Mouse (Mus musculus) kidney, postnatal 36 days (tissue): ENCODE measurements around the gene Vps53.

Experiments used
- DNase-seq, 2 experiments: peaks; one replicate each; pipeline ENCODE4 v3.0.0; 2021 to 2022; ENCODE audit warnings: mixed read lengths in 2 of 2

Vps53 gene

DNA sequence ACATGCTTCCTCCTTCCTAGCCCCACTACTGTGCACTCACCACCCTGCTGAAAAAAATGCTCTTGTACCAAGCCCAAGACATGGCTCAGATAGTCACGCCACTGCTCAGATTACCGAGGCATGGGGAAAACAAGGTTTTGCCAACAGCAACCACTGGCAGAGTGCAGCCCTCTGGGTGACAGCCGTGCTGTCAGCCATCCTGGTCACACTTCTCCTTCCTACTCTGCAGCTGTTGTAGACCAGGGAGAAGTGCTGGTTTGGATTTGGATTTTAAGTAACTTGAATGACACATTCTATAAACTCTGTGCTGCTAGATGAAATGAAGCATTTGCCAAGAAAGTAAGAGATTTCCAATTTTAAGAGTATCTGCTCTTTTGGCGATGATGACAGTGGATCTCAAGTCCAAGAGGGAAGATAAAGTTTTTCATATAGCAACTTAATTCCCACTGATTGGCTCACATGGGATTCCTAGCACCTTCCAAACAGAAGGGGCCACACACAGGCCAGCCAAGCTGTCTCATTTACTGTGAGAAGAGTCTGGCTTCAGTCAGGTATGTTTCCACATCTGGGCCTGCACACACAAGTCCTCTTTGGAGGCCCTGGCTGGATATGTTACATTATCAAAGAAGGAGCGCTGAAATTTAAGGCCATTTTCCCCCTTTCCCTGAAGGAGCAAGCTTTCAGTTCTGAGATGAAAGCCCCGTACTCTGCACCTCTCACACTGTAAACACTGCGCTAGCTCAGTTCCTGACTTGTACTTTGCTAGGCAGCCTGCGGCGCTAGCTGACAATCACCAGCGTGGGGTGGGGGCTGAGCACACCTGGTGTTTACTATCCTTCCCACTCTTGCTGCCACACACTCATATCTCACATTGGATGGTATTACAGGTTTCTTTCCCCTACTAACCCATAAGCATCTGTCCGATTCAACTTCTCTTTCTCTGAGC, 72.6 kb downstream of the Vps53 start:
- DNase-seq: no peak

DNA sequence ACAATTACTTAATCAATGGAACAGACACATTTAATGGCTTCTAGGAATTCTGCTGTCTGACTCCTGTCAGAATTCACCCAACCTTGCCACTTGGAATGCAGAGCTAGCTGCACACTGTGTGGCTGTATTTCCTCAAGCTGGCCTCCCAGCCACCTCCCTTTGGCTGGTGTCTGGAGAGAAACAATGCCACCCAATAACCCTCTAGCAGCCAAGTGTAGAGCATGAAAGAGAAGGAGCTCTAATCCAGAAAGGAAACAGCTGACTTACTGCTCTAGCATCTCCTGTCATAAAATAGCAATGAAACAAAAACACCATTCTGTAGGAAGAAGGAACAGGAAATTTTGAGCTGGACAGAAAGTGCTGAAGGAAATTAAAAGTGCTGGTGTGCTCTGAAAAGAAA, 78.3 kb downstream of the Vps53 start:
- DNase-seq: peak; percentile 26 to 34

DNA sequence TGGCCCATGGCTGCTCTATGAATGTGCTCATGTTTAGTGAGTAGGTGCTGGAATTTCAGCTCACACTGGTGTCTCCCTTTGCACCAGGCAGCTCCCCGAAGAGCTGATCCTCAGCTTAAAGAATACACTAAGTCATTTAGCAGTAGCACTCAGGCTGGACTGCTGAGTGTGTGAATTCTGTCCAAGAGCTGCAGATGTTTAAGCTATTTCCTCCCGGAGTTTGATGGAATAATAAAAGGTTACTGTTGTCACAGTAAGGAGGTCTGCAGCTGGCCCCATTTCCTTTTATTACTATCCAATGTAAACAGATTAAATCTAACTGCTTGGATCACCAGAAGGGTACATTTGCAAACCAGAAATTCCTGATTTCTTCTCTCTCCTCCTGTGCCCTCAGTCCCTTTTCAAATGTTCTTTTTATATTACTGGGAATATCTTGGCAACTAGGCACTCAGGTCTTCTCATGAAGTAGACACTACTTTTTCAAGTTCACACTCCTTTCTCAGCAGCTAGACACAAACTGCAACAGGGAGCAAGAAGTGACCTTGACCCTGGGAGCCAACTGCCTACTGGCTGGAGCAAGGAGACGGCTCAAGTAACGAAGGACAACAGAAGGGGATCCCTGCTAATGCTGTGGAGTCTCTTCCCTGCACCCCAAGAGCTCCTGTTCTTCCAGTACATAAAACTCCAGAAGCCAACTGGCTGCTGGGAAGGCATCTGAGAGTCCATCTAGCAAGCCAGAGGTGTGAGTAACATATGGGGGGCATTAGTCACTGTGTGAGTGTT, 80.1 kb downstream of the Vps53 start:
- DNase-seq: no peak

DNA sequence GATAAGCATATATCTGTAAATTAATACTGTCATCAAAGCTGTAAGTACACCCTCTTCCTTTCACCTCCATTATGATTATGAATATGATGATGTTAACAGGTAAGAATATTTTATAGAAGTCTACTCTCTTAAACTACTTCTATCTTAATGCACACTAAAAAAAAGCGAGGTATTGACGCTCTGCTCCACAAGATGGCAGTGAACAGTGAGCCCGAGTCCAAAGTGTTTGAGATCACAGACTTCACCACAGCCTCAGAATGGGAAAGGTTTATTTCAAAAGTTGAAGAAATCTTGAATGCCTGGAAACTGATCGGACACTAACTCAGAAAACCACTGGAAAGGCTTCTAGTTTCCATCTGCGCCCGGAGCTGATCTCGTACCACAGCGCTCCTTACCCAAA, 85.8 kb downstream of the Vps53 start:
- DNase-seq: no peak

DNA sequence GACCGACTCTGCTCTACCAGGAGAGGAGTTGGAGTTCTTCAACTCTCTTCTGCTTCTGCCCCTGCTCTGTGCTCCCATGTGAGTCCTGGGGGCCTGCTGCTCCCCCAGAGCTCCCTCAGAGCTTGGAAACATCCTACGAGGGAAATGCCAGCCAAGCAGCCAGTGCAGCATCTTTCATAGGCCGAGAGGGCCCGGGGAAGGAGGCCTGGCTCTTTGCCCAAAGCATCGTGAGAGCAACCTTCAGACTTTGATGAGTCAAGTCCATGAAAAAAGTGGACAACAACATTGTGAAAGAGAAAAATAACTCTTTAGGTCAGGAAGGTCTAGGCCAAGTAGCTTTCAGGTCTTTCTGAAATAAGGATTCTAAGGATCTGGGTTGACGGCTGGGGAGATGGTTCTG, 89.7 kb downstream of the Vps53 start:
- peak; percentile 85 to 86 for DNase-seq

DNA sequence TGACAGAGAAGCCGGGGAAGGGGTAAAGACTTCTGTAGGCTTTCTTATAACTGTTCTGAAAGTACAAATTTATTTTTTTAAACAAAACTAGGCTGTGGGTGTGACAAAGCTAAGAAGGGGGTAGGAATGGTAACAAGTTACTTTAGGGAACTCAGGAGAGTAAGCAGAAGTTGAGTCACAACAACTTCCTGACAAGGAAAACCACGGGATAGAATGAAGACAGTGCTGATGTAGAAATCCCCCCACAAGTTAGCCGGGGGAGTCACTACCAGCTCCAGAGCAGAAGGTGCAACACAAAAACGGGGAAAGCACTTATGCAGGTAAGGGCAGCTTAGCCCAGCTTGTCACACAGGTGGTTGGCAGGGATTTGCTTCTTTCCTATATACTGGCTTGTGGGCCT, 90.9 kb downstream of the Vps53 start:
- no peak for DNase-seq

DNA sequence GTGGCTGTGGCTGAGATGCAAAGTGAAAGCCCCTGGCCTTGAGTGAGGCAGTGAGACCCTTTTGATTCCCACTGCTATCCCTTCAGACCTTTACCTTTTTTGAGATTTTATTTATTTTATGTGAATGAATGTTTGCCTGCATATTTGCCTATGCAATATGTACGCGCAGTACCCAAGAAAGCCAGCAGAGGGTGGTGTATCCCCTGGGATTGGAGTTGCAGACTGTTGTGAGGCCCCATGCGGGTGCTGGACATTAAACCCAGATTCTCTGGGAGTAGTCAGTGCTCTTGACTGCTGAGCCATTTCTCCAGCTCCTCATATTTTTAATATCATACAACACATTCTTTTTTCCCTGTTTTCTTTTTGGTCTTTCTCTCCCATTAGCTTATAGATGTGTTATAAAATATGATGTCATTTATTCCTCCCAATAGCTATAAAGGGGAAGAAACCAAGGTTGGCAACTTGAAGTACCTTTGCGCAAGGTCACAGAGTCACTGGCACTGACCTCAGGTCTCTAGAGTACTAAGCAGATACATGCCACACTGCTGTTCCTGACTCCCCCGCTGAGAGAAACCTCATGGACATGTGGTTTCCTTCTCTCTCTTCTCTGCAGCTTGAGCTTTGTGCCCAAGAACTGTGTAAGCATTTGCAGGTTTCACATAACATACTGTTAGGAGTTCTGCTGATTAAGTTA, 93.4 kb downstream of the Vps53 start:
- DNase-seq: peak; percentile 45 to 85

DNA sequence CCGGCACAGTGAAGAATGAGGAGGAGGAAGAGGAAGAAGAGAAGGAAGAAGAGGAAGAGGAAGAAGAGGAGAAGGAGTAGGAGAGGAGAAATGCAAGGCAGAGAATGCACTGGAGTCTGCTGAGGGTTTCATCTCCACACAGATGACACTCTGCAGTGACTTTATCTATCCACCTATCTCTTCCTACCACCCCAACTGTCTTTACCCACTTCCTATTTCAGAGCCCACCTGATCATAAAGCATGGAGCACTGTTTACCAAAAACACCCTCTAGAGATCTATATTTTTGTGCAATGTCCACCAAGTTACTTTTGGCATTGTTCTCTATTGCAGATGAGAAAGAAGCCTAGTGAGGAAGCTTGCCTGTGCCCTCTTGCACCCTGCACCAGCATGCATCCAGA, 94.5 kb downstream of the Vps53 start:
- DNase-seq: no peak

DNA sequence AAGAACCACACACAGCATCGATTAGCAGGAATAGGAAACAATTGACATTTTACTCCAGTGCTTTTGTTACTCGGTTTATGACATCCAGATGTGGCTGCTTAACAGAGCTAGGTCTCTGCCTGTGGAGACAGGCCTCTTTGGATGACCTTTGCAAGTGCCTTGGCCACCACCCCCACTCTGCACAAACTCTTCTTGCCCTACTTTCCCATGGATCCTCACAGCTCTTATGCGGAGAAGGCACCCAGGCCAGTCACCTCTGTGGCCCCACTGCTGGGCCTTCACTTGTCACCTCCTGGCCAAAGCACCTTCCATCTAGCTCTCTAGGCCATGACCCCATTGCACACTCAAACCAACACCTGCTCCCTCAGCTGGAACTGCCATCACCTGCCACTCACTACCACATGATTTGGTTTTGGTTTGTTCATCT, 95.5 kb downstream of the Vps53 start:
- DNase-seq: no peak

DNA sequence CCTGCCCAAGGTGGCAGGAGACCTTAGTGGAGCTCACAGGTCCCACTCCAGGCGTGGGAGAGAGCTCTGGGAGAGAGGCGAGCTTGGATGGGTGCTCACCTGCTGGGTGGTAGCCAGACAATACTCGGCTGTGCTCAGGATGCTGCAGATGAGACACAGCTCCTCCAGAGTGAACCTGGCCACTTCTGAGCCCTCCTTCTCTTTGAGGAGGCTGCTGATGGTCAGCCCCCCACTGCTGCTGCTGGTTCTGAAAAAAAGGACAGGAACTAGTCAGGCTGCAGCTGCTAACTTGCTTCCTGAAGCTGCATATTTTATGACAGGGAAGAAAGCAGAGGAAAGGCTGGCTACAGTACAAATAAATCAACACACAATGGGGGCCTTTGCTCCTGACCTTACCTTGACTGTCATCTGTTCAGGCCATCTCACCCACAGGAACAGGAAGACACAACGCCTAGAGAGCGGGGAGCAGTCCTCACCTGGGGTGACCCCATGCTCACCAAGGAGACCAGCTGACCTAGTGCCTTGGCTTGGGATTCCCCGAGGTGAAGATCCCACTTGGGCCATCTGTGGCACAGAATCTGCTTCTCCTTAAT, 98.3 kb downstream of the Vps53 start:
- DNase-seq: peak; percentile 59 to 68

DNA sequence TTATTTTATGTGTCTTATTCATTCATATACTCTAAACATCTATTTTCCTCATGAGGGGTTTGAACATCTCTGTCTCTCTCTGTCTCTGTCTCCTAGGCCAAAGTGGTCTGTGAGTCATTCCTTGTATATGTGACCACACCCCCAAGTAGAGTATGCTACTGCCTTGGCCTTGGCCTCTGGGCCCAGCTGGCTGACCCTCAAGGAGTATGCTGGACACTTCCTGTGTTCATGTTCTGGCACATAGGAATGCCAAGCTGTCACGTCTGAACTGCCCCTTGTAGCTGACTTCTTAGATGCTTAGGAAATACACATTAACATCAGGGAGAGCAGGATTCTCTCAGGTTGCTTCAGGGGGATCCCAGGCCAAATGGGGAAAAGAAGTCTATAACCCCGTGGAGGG, 99.2 kb downstream of the Vps53 start:
- DNase-seq: peak; percentile 56 to 70

DNA sequence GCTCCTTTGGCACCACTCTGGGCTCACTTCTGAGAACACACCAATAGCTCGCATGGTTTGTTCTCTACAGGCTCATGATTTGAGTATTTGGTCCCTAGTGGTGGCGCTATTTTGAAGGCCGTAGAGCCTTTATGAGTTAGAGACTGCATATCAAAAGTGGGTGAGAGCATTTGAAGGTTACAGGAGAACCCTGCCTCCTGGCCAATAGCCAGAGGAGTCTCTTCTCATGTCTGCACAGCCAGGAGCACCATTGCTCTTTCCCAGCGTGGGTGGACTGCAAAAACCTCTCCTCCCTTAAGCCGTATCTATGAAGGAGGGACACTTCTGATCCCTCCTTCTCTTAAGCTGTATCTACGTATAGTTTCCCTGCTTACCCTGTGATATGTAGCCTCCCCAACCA, 102.1 kb downstream of the Vps53 start:
- DNase-seq: no peak

DNA sequence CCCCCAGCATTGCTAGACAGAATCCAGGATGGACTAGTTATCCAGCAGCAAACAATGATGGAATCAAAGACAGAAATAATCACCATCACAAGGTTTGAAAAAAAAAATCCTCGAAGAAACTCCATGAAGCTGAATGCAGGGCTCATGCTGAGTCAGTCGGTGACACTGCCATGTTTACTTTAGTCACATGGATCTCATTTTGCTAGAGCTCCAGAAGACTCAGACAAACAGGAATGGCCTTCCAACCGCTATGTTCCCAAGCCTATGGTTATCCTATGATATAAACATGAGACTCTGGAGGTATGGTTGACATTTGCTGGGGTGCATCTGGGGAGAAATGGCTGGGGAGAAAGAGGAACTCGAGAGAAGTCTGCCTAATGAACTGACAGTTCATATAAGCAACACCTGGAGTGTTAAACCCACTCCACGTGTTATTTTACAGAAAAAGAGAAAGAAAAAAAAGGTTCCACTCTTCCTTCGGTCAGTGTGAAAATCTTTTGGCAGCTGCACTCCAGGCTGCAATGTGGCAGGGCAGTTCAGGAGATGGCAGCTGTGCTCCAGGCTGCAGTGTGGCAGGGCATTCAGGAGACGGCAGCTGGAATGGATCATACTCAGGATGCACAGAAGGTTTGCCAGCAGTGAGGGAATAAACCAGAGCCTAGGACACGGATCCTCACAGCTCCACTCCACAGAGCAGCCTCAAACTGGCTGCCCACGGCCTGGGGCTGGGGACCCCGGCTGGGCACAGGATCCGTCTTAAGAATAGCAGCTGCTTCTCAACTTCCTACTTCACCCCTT, 105.0 kb downstream of the Vps53 start:
- no peak for DNase-seq

DNA sequence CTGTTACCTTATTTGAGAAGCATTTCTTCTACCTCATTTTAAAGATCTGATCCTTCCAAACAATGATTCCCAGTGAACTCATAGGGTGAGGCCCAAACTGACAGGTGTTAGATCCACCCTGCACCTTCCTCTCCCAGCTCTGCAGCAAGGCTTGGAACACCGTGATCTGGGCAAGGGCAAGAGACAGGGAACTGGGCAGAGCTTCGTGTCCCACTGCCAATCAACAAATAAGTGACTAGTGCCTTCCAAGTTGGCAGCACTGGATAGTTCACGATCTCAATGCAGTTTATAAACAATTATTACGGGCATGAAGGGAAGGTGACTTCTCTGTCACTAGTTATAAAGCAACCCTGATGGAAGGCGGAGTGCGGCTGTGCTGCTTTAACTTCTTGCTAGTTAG, 109.6 kb downstream of the Vps53 start:
- DNase-seq: no peak

DNA sequence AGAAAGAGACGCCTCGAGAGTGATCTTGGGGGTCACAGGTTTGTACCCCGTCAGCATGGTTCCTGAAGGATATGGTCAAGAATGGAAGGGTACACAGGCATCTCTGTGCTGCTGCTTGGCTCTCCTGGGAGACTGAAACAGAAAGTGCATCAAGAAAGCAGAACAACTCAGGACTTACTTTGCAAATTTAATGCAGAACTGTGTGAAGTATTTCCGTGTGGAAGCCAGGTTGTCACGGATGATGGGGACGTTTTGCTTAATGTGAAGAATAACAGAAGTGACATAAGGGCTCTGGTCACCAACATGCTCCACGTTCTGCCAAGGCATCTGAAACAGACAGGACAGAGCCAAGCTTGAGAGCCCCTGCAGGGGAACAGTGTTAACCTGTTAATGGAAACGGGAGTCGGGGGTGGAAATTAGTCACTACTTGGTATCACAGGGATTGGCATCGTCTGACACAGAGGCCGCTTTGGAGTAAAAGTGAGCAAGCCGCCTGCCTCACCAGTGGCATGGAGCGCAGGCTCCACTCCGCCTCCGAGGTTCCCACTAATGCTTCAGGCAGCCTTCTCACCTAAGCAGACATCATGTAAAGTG, 112.8 kb downstream of the Vps53 start:
- no peak for DNase-seq

DNA sequence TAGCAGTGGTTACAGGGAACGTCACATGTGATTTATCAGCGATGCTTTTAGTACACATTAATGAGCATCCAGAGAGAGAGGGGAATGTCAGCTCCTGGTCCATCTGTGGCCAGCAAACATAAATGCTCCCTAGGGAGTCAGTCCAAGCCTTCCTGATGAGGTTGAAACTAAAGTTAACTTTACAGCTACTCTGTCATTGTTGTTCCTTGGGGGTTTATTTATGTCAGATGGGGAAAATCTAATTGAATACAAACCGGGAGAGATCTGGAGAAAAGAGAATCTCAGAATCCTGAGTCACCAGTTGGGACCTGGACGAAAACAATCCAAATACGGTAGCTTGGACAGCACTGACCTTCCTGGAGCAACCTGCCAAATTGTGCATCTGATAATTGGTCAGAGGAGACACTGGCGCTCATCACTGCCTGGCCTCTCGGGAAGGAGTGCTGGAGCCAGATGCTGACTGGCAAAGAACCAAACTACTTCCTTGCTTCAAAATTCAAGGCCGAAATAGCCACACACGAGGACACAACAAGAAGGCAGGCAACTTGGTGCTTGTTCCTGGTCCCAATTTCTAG, 113.8 kb downstream of the Vps53 start:
- DNase-seq: peak; percentile 67 to 76

DNA sequence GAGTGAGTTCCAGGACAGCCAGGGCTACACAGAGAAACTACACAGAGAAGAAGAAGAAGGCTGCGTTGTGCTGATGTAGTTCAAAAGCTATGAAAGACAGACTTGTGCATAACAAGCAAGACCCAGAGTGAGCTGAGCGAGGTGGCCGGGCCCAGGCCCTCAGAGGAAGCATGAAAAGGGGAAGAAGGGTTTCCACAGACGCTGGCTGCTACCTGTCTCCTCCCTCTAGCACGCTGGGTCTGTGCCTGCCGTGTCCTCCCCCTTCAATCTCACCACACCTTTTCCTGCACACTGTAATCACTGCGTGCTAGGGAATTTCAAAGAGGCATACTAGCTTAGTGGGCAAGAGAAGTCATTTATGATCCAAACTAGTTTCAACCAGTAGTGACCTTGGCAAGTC, 115.0 kb downstream of the Vps53 start:
- DNase-seq: no peak

DNA sequence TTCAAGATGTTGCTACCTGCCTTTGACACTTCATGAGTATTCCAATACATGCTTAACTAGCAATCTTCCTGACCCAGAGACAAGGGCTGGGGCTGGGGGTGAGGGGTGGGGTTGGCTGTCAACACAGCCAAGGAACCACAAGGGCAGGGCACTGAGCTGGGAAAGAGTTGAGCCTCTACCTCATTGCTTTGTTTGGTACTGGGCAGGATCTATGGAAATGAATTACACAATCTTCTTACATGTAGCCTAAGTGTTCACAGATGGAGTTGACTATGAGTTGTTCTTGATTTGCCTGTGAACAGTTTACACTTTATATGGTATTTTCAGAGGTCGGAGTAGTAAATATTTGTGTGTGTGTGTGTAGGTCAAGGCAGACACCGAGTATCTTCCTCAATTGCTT, 118.5 kb downstream of the Vps53 start:
- no peak for DNase-seq

DNA sequence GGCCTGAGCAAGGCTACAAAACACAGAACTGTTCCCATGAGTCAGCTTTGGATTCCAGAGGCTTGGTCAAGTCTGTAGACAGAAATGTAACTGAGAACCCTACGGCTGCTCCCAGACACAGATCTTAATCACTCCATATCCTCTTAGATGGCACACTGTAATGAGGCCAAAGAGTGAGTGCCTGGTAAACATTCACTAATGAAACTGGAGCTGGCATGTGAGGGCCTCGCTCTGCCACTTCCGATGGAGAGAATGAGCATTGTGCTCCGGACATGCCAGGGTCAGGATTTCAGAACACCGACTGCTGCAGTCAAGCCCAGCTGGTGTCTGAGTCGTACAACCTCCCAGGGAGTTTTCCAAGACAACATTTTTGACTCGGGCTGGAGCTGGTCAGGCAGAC, 119.5 kb downstream of the Vps53 start:
- DNase-seq: peak; percentile 67 to 80

DNA sequence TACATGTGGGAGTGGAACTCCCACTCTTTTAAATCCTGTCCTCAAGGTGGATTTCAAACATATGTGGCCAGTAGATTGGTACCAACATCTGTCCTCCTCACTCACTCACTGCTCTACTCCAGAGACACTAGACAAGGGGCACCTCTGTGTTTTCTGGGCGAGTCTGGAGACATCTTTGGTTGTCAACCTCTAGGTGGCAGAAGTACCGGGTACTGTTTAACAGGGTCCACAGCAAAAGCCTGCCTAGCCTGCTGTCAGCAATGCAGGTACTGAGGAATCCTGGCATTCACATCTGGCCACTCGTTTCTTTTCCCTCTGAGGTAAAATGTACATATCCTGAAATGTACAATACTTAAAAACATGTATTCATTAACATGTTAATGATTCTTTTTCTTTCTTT, 123.0 kb downstream of the Vps53 start:
- DNase-seq: peak; percentile 44 to 51

DNA sequence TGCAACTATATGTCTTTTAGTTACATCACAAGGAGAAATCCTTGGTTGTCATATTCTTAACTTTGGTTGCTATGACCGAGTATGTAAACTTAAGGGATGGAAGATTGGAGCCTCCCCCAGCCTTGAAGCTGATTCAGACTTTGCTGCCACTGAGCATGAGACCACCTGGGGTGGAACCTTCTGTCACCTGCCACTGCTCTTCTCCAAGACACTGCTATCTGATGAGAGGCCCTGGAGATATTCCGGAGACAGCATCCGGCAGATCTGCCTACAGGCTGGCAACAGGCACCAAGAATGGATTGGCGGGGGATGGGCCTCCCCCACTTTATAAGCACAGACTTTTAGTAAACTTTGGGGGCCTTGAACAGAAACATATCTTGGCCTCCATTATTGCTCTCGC, 127.0 kb downstream of the Vps53 start:
- no peak for DNase-seq
